Mouse (Mus musculus): ENCODE measurements around the gene Fancc. TPM values are rescaled to one million over a fixed set of nuclear protein-coding genes. Genes with fewer than 3 reads are reported as not detected.

The Fancc gene
- polyA plus RNA-seq, 1 experiment from 2014 or later = 15.5 TPM

GRCm38 (mm10) chr13:63252295-63253010 is 244.6 kb downstream of the Fancc start:
- no peak overlapping the region for H3K4me3 ChIP-seq
- H3K4me1 ChIP-seq (replicated peaks) = 0 out of 2 replicates have a peak, but pooled peaks cover 7% of the 10 kb centered on the region
- H3K27me3 ChIP-seq = no peaks in the 10 kb centered on the region
- H3K9ac ChIP-seq = no peak overlapping the region
- ATAC-seq (ENCODE audit: low FRiP score, low read depth) = no peak
- no peaks in the 10 kb centered on the region for H3K9me3 ChIP-seq
- H3K36me3 ChIP-seq = no peaks in the 10 kb centered on the region
- 91% methylated on average over 2 of the region's 2 CpGs for WGBS
- H3K4me2 ChIP-seq = no peak overlapping the region
- H3K27ac ChIP-seq (replicated peaks) = no peak overlapping the region

DNA sequence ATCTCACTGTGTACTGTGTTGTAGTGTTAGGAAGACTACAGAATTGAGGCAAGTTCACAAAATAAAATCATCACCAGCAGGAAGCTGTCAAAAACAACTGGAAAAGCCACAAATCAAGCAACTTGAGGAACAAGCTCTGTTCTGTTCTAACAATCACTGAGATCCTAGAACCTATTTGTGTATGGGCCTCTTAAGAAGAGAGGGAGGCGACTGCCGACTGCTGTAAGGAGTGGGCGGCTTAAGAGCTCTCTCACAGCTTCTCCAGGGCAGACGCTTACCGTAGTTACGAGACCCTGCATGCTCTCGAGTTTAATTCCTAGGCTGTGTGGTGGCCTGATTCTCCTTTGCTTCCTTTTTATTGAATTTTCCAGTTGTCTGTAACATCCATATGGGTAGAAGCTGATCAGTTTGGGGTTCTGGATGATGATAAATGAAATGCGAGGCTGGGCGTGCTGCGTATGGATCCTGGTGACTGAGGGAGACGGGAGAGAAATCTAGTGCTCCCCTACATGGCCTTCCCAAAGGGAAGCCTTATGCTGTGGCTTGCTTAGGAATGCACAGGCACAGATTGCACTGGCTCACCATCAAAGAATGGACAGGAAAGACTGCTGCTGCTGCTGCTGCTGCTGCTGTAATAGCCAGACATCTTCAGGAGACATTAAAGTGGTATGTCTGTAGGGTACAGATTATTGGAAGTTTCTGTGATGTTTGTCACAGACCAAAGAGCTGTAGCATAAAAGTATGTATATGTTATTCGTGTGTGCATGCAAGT is 245.8 kb downstream of the Fancc start:
- no peak overlapping the region for H3K27ac ChIP-seq (replicated peaks)
- no peaks in the 10 kb centered on the region for H3K9me3 ChIP-seq
- 73% methylated on average over 12 of the region's 12 CpGs for WGBS
- no peak overlapping the region for H3K4me3 ChIP-seq
- H3K27me3 ChIP-seq = no peaks in the 10 kb centered on the region
- no peak overlapping the region for H3K9ac ChIP-seq
- no peak overlapping the region for H3K4me2 ChIP-seq
- H3K4me1 ChIP-seq (replicated peaks) = 0 out of 2 replicates have a peak, but pooled peaks cover 7% of the 10 kb centered on the region
- no peaks in the 10 kb centered on the region for H3K36me3 ChIP-seq
- no peak for ATAC-seq (ENCODE audit: low FRiP score, low read depth)

DNA sequence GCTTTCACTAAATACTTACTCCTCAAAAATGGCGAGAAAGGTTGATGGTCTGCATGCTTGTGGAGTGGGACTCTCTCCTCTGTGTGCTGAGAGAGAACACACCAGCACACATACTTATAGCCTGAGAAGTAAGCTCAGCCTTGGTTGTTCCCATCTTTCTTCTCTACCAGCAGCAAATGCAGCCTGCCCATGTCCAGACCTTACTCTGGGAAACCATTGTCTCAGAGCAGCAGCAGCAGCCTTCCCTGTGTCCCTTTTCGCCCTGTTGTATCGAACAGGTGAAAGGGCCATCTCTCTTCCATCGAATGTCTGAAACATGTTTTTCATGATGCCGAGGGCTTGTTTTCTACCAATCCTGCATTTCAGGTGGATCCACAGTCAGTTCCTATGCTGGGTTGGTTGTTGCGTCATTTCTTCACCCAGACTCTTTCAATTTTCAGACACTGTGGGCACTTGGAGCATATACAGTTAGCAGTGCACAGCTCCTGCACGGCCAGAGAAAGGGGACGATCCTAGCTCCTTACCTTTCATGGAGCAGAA is 246.6 kb downstream of the Fancc start:
- H3K4me2 ChIP-seq = no peak overlapping the region
- no peaks in the 10 kb centered on the region for H3K9me3 ChIP-seq
- H3K4me3 ChIP-seq = no peak overlapping the region
- 0 out of 2 replicates have a peak, but pooled peaks cover 7% of the 10 kb centered on the region for H3K4me1 ChIP-seq (replicated peaks)
- H3K9ac ChIP-seq = no peak overlapping the region
- no peaks in the 10 kb centered on the region for H3K27me3 ChIP-seq
- 92% methylated on average over 8 of the region's 8 CpGs for WGBS
- no peak overlapping the region for H3K27ac ChIP-seq (replicated peaks)
- ATAC-seq (ENCODE audit: low FRiP score, low read depth) = no peak
- H3K36me3 ChIP-seq = no peaks in the 10 kb centered on the region

DNA sequence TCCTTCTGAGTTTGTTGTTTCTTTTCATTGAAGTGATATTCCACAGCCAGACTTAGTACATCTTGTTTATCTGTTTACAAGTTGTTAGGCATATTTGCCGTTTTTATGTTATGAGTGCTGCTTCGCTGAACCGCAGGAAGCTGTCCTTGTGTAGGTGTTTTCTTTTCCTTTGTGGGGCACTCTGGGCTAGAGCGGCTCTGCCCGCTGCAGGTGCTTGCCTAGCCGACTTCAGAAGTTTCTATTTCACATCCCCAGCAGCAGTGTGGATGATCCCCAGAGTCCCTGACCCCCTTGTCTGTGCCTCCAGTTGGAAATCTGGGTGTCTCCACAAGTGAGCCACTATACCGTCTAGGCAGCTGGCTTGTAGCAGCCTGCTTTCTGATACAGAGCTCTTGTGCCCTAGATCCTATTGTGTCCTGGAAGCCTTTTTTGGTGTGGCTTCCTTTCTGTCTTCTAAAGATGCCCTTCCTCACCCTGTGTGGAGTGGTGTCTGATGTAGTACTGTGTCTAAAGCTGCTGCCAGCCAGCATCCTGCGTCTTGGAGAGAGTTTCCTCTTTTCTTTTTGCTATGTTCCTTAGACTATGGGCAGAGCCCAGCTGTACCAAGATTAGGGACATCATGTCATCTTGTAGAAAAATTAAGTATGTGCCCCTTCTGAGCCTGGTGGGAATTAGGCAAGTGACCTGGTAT is 247.2 kb downstream of the Fancc start:
- no peak for ATAC-seq (ENCODE audit: low FRiP score, low read depth)
- H3K9me3 ChIP-seq = no peaks in the 10 kb centered on the region
- WGBS = 81% methylated on average over 8 of the region's 8 CpGs
- H3K27ac ChIP-seq (replicated peaks) = no peak overlapping the region
- H3K4me2 ChIP-seq = no peak overlapping the region
- no peak overlapping the region for H3K4me3 ChIP-seq
- no peak overlapping the region for H3K9ac ChIP-seq
- no peaks in the 10 kb centered on the region for H3K36me3 ChIP-seq
- H3K27me3 ChIP-seq = no peaks in the 10 kb centered on the region
- 0 out of 2 replicates have a peak, but pooled peaks cover 11% of the 10 kb centered on the region for H3K4me1 ChIP-seq (replicated peaks)

GRCm38 (mm10) chr13:63249171-63249570 is 247.9 kb downstream of the Fancc start:
- Histone ChIP-seq H3K9me3 (no peaks in the 10 kb centered on the region), H3K27ac (replicated peaks) (no peak overlapping the region), H3K27me3 (no peaks in the 10 kb centered on the region), H3K4me3 (no peak overlapping the region), H3K4me2 (no peak overlapping the region), H3K4me1 (replicated peaks) (peaks cover 16% of the 10 kb centered on the region; the same call in 1 of the 2 replicates), H3K9ac (no peak overlapping the region), H3K36me3 (no peaks in the 10 kb centered on the region)
- ATAC-seq (ENCODE audit: low FRiP score, low read depth) = no peak
- 85% methylated on average over 7 of the region's 7 CpGs for WGBS

DNA sequence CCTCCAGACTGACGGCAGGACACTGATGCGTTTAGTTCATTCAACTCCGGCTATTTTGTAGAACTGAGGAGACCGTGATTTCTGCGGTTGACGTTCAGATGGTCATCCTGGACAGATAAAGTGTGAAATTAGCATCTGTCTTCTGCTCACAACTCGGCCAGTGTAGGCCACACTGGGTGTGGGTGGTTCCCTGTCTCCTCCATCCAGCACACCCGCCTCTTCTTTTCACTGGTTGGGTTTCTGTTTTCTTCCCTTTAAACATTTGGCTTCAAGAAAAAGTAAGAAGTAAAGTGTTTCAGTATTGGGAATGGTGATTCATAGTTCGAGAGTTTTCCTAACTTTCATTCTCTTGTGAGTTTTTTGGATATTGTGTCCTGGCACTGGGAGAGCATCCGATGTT is 248.8 kb downstream of the Fancc start:
- 92% methylated on average over 10 of the region's 10 CpGs for WGBS
- H3K36me3 ChIP-seq = no peaks in the 10 kb centered on the region
- no peak overlapping the region for H3K9ac ChIP-seq
- no peaks in the 10 kb centered on the region for H3K9me3 ChIP-seq
- H3K4me1 ChIP-seq (replicated peaks) = peaks cover 20% of the 10 kb centered on the region; the same call in 1 of the 2 replicates
- no peak for ATAC-seq (ENCODE audit: low FRiP score, low read depth)
- H3K27me3 ChIP-seq = no peaks in the 10 kb centered on the region
- no peak overlapping the region for H3K4me2 ChIP-seq
- no peak overlapping the region for H3K27ac ChIP-seq (replicated peaks)
- H3K4me3 ChIP-seq = no peak overlapping the region

GRCm38 (mm10) chr13:63247631-63248030 is 249.4 kb downstream of the Fancc start:
- ATAC-seq (ENCODE audit: low FRiP score, low read depth) = no peak
- Histone ChIP-seq H3K4me2 (no peak overlapping the region), H3K36me3 (no peaks in the 10 kb centered on the region), H3K4me3 (no peak overlapping the region), H3K9me3 (no peaks in the 10 kb centered on the region), H3K9ac (no peak overlapping the region), H3K27me3 (no peaks in the 10 kb centered on the region), H3K4me1 (replicated peaks) (peaks cover 20% of the 10 kb centered on the region; the same call in 1 of the 2 replicates), H3K27ac (replicated peaks) (no peak overlapping the region)
- 90% methylated on average over 11 of the region's 11 CpGs for WGBS

GRCm38 (mm10) chr13:63247041-63247440 is 250.0 kb downstream of the Fancc start:
- 76% methylated on average over 7 of the region's 7 CpGs for WGBS
- H3K9me3 ChIP-seq = no peaks in the 10 kb centered on the region
- H3K4me3 ChIP-seq = no peak overlapping the region
- no peaks in the 10 kb centered on the region for H3K36me3 ChIP-seq
- no peak for ATAC-seq (ENCODE audit: low FRiP score, low read depth)
- no peak overlapping the region for H3K4me2 ChIP-seq
- no peak overlapping the region for H3K27ac ChIP-seq (replicated peaks)
- no peak overlapping the region for H3K9ac ChIP-seq
- peaks cover 24% of the 10 kb centered on the region for H3K4me1 ChIP-seq (replicated peaks)
- H3K27me3 ChIP-seq = no peaks in the 10 kb centered on the region

- ATAC-seq (ENCODE audit: low FRiP score, low read depth) = no peak
- no peak overlapping the region for H3K27ac ChIP-seq (replicated peaks)
- no peaks in the 10 kb centered on the region for H3K27me3 ChIP-seq
- no peaks in the 10 kb centered on the region for H3K9me3 ChIP-seq
- H3K4me2 ChIP-seq = no peak overlapping the region
- no peak overlapping the region for H3K9ac ChIP-seq
- H3K4me3 ChIP-seq = no peak overlapping the region
- H3K4me1 ChIP-seq (replicated peaks) = peaks cover 28% of the 10 kb centered on the region
- H3K36me3 ChIP-seq = no peaks in the 10 kb centered on the region
- 84% methylated on average over 12 of the region's 12 CpGs for WGBS
These were observed 250.6 kb downstream of the Fancc start for GRCm38 (mm10) chr13:63246332-63246940.

DNA sequence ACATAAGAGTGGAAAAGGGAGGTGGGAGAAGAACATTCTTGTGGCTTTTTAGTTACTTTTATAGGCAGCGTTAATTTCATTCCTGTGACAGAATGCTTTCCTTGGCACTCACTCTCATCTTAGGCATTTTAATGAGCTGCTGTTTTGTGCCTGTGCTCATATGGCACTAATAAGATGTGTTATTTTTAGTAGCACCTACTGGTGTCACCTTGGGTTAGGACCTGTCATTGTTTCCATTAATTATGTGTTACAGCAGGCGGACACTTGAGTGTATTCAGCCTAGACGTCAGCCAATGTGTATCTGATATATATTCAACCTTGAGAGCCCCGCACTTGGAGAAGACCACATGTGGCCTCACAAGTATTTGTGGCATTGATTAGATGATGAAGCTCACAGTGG is 251.3 kb downstream of the Fancc start:
- Histone ChIP-seq H3K36me3 (no peaks in the 10 kb centered on the region), H3K9me3 (no peaks in the 10 kb centered on the region), H3K27me3 (no peaks in the 10 kb centered on the region), H3K4me3 (no peak overlapping the region), H3K27ac (replicated peaks) (no peak overlapping the region), H3K4me1 (replicated peaks) (peaks cover 28% of the 10 kb centered on the region), H3K4me2 (no peak overlapping the region), H3K9ac (no peak overlapping the region)
- no peak for ATAC-seq (ENCODE audit: low FRiP score, low read depth)
- 66% methylated on average over 4 of the region's 4 CpGs for WGBS

DNA sequence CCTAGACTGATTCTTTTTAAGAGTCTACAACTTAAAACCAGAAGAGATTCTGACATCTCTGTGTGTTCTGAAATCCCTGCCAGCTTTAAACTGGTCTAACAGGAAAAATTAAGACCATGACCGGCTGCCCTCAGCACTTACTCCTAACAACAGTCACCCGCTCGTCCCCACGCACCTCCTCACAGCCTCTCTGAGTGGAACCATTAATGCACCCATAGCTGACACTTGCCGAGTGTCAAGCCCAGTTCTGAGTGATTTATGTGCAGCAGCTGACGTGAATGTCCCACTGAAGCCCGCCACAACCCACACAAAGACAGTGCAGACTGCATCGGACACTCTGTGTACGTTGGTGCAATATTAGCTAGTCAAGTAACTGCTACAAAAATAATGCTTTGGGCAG is 251.9 kb downstream of the Fancc start:
- Histone ChIP-seq H3K4me1 (replicated peaks) (peaks cover 34% of the 10 kb centered on the region), H3K9me3 (no peaks in the 10 kb centered on the region), H3K9ac (no peak overlapping the region), H3K4me2 (no peak overlapping the region), H3K4me3 (no peak overlapping the region), H3K27ac (replicated peaks) (no peak overlapping the region), H3K27me3 (no peaks in the 10 kb centered on the region), H3K36me3 (no peaks in the 10 kb centered on the region)
- WGBS = 40% methylated on average over 9 of the region's 9 CpGs
- no peak for ATAC-seq (ENCODE audit: low FRiP score, low read depth)

Measured in hindbrain, embryonic 15.5 days (tissue).